Mouse (Mus musculus) heart, embryonic 16.5 days (tissue): ENCODE results near the gene Dynlt1c. TPM values are rescaled to one million over a fixed set of nuclear protein-coding genes. Genes with fewer than 3 reads are reported as not detected.
"Not testable (repeated sequence)": the region's sequence is repeated elsewhere in the genome, so short reads cannot be mapped to it uniquely, and the experiment has no call there.

ENCODE experiments used
- ATAC-seq: fragments of 200-750 bp; cut with Nextera tagmentation; replicated peaks from 2 replicates; pipeline ENCODE4 v1.8.0; 2017; ENCODE audit warnings: moderate number of reproducible peaks; ENCODE audit not compliant: insufficient read depth, low FRiP score; ENCODE audit errors: extremely low read depth
- H3K27ac ChIP-seq: fragments of 300-500 bp; sonication (generic); 2 replicates; pipeline ENCODE4 v1.5.1; 2014; ENCODE audit warnings: mild to moderate bottlenecking, low read length, control low read depth, moderate library complexity
- H3K27me3 ChIP-seq: fragments of 300-500 bp; sonication (generic); 2 replicates; pipeline ENCODE4 v1.6.1; 2014; ENCODE audit warnings: low read length, mixed read lengths; ENCODE audit not compliant: control insufficient read depth, insufficient read depth
- H3K36me3 ChIP-seq: fragments of 300-500 bp; sonication (generic); 2 replicates; pipeline ENCODE4 v1.6.1; 2014; ENCODE audit not compliant: control insufficient read depth, insufficient read depth
- H3K4me1 ChIP-seq: fragments of 300-500 bp; sonication (generic); 2 replicates; pipeline ENCODE4 v1.6.1; 2014; ENCODE audit warnings: low read length, mixed read lengths; ENCODE audit not compliant: control insufficient read depth, insufficient read depth
- H3K4me2 ChIP-seq: fragments of 300-500 bp; sonication (generic); 2 replicates; pipeline ENCODE4 v1.6.1; 2014; ENCODE audit warnings: low read depth, mild to moderate bottlenecking, control low read depth, low read length
- H3K4me3 ChIP-seq: fragments of 300-500 bp; sonication (generic); 2 replicates; pipeline ENCODE4 v1.5.1; 2014; ENCODE audit warnings: mild to moderate bottlenecking, control low read depth, low read length
- H3K9ac ChIP-seq: fragments of 300-500 bp; sonication (generic); 2 replicates; pipeline ENCODE4 v1.6.1; 2014; ENCODE audit warnings: low read length, control low read depth
- H3K9me3 ChIP-seq: fragments of 300-500 bp; sonication (generic); replicated peaks from 2 replicates; pipeline ENCODE4 v1.6.1; 2016; ENCODE audit warnings: low read length; ENCODE audit not compliant: control insufficient read depth
- WGBS: fragments of 180-500 bp; shearing (Covaris S2); extraction: QIAGEN DNeasy Blood & Tissue Kit; methylation state at CpG from one replicate; pipeline ENCODE4 v1.1.7; 2014; 5-methylcytosine and 5-hydroxymethylcytosine counted together
- polyA plus RNA-seq: library from polyadenylated mRNA; unstranded; fragments of >200 nt; fragmentation: Nextera tagmentation; extraction: Ambion mirVana; gene quantifications from 2 replicates; pipeline ENCODE4 v1.2.1, GENCODE M21; 2015

Dynlt1c gene
- polyA plus RNA-seq, 1 experiment from 2014 or later: 28.4 TPM

GRCm38 (mm10) chr17:6658801-6659200 lies 57.3 kb downstream of the Dynlt1c start, which contains the start of gene Sytl3:
Sytl3 (plus strand) TSS chr17:6659093.
- H3K9ac ChIP-seq, ATAC-seq, H3K9me3 ChIP-seq, H3K4me1 ChIP-seq, H3K27ac ChIP-seq, H3K4me2 ChIP-seq, H3K4me3 ChIP-seq, H3K36me3 ChIP-seq, H3K27me3 ChIP-seq: not testable (repeated sequence)
- WGBS: 43% methylated on average over 3 of the region's 7 CpGs

Other genes with a start within 250 kb of the Dynlt1c start
- gene Dynlt1b, start 171.6 kb upstream of the Dynlt1c start, polyA plus RNA-seq: 391 and 399 TPM in 2 replicates
- gene Dynlt1f, start 54.2 kb downstream of the Dynlt1c start, polyA plus RNA-seq: 181 and 182 TPM in 2 replicates
- 2.6 and 5.2 TPM in 2 replicates for gene Sytl3, start 57.4 kb downstream of the Dynlt1c start, polyA plus RNA-seq
- gene Ezr, start 181.1 kb downstream of the Dynlt1c start, polyA plus RNA-seq: 144 and 166 TPM in 2 replicates